Mouse (Mus musculus): ENCODE measurements around the gene Ercc6l2.

GRCm38 (mm10) chr13:63779376-63780291 is 35.4 kb upstream of the Ercc6l2 start:
- TF ChIP-seq CTCF (IDR thresholded peaks at IDR 0.05; ENCODE audit: low read depth, low read length) (no peak), POLR2A (IDR thresholded peaks at IDR 0.05; ENCODE audit: borderline replicate concordance, low read depth, low read length) (no peak)
